Mouse (Mus musculus) lung, adult 2 months (tissue): Measurements from ENCODE around the gene Eogt.

Source experiments
- CTCF ChIP-seq: fragments of 200-500 bp; IDR thresholded peaks from 2 replicates; pipeline ENCODE4 v1.5.1; 2011; ENCODE audit warnings: mild to moderate bottlenecking, low read length, control low read depth; ENCODE audit not compliant: insufficient read depth
- POLR2A ChIP-seq: fragments of 200-500 bp; IDR thresholded peaks from 2 replicates; pipeline ENCODE4 v1.6.1; 2011; ENCODE audit warnings: low read depth, mild to moderate bottlenecking, control low read depth, low read length, borderline replicate concordance; ENCODE audit errors: extremely low read depth

- TF ChIP-seq CTCF (no peak), POLR2A (no peak)
These were observed 69.0 kb downstream of the Eogt start for GRCm38 (mm10) chr6:97080016-97080415.
